Mouse (Mus musculus) frontal cortex, adult (tissue): ENCODE measurements around the gene Gulp1.

Experiments
- ATAC-seq: cut with Nextera tagmentation; 2 replicates; pipeline ENCODE4 v1.9.2; 2017; ENCODE audit warnings: mild to moderate bottlenecking, moderate library complexity, mixed read lengths; ENCODE audit not compliant: low TSS enrichment

The Gulp1 gene

DNA sequence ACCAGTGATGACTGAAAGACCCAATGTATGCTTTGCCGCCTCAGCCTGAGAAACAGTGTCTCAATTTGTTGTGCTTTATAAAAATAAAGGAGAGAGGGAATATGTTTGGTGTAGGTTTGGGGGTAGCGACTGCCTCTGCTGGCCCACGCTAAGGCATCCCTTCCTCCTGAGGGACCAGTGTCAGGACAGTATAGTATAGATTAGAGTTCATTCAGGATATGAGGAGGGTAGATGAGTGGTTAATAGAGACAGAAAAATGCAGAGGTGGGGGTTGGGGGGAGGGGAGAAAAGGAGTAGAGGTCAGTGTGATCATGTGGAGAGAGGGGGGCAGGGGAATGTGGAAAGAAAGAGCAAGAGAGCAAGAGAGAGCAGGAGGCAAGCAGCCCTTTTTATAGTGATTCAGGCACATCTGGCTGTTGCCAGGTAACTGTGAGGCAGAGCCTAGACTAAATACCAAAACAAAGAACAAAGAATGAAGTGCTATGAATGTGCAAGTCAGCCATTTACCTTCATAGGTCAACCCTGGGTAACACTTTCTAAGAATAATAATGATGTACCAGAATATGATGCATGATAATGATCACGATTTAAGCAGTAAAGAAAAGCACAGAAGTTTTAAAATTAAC, 169.6 kb downstream of the Gulp1 start:
- ATAC-seq = no peak

DNA sequence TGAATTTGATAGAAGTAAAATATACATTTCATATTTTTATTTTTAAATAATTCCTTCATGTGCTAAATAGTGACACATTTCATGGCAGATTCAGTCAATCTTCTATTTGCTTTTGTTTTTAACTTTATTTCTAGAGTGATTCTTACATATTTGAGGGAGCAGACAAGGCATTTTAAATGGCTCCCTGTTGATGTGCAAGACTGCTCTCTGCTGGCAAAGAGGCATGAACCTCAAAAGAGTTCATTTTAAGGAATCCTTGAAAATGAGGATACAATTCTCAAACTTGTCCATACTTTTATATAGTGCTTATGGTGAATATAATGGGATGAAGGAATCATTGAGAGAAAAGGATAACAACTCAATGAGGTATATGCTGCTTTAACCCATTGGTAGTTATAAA, 189.9 kb downstream of the Gulp1 start:
- ATAC-seq = peak; percentile 59; the same call in 1 of the 2 replicates

DNA sequence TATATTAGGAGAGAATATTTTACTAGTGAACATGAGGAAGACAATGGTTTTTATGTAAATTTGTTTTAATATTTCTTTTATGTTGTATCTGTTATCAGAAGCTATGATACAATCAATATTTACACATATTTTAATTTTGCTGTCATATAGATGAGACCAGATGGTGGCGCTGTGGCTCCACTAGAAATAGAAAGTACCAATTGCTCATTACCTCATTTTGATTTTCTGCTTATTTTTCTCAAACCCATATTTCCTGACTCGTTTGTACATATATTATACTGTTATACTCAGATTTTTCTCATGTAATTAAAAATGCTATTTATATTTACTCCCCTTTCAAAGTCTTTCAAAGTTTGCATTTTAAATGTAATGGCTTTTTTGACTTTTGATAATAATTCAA, 194.4 kb downstream of the Gulp1 start:
- ATAC-seq = 0 out of 2 replicates have a peak, but pooled peaks have one; percentile 50

- ATAC-seq = no peak
Observed at GRCm38 (mm10) chr1:44750731-44751730, 199.7 kb downstream of the Gulp1 start.

DNA sequence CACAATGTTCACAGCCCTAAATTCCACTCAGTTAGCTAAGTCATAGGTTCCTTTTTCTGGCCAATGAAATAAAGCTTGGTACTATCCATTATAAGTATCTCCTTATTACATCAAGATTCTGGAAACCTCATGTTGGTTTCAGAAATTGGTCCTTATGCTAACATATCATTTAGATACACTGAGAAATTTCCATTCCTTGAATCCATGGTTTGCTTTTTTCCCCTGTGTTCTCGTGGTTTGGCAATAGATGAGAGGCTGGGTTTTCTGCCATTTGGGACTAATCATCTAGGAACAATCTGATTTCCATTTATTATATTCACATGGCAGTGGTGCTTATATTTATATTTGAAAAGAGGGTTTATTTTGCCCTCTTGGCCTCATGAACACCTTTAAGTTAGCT, 226.9 kb downstream of the Gulp1 start:
- no peak for ATAC-seq

DNA sequence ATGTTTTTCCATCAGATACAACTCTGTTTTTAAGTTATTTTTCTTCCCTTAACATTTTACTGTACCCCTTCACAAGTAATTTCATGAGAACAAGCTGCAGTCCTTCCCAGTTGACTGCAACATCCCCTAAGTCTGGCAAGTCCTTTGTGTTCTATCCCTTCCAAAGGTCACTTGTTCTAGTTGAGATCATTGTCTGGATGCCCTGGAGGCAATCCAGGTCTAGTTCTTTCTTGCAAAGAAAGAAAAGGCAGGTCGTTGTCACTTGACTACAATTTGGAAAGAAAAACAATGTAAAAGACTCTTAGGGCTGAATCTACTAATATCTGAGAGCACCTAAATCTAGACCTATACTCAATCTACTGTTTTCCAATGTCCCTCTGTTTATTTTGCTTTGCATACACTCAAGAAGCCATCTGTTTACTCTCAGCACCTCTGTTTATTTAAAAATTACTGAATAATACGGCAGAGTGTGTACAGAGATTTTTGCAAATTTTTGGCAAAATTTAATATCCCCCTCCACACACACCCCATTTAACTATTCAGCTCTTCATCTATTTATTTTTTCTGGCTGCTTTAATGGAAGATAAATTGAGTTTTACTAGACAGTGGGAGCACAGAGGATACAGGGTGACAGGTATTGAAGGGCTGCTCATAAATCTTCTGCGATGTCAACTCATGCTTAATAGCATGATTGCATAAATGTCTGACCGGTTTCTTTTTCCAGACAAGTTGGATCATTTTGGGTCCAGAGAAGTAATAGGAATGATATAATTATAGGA, 252.5 kb downstream of the Gulp1 start:
- ATAC-seq = no peak

GRCm38 (mm10) chr1:44806368-44806767, 255.1 kb downstream of the Gulp1 start:
- no peak for ATAC-seq

GRCm38 (mm10) chr1:44810336-44810735, 259.0 kb downstream of the Gulp1 start:
- no peak for ATAC-seq

GRCm38 (mm10) chr1:44833934-44834333, 282.6 kb downstream of the Gulp1 start:
- no peak for ATAC-seq
